Mouse (Mus musculus) liver, embryonic 13.5 days (tissue): ENCODE measurements around the gene Lpp. TPM values are rescaled to one million over a fixed set of nuclear protein-coding genes. Genes with fewer than 3 reads are reported as not detected.

ENCODE experiments used
- ATAC-seq: fragments of 200-750 bp; cut with Nextera tagmentation; 2 replicates; pipeline ENCODE4 v1.8.0; 2017; ENCODE audit warnings: low read depth, mild to moderate bottlenecking, moderate number of reproducible peaks, moderate library complexity
- DNase-seq: peaks from one replicate; pipeline ENCODE4 v3.0.0; 2022
- H3K27ac ChIP-seq: fragments of 300-500 bp; sonication (generic); 2 replicates; pipeline ENCODE4 v1.5.1; 2015; ENCODE audit warnings: moderate library complexity, mild to moderate bottlenecking, inconsistent platforms
- H3K27me3 ChIP-seq: fragments of 300-500 bp; sonication (generic); 2 replicates; pipeline ENCODE4 v1.6.1; 2015; ENCODE audit warnings: mild to moderate bottlenecking, inconsistent platforms
- H3K36me3 ChIP-seq: fragments of 300-500 bp; sonication (generic); 2 replicates; pipeline ENCODE4 v1.6.1; 2015; ENCODE audit warnings: mild to moderate bottlenecking, inconsistent platforms
- H3K4me1 ChIP-seq: fragments of 300-500 bp; sonication (generic); replicated peaks from 2 replicates; pipeline ENCODE4 v1.6.1; 2015; ENCODE audit warnings: inconsistent platforms
- H3K4me2 ChIP-seq: fragments of 300-500 bp; sonication (generic); 2 replicates; pipeline ENCODE4 v1.6.1; 2015; ENCODE audit warnings: inconsistent platforms, mild to moderate bottlenecking, moderate library complexity
- H3K4me3 ChIP-seq: fragments of 300-500 bp; sonication (generic); replicated peaks from 2 replicates; pipeline ENCODE4 v1.5.1; 2015; ENCODE audit warnings: mild to moderate bottlenecking, inconsistent platforms
- H3K9ac ChIP-seq: fragments of 300-500 bp; sonication (generic); 2 replicates; pipeline ENCODE4 v1.6.1; 2015; ENCODE audit warnings: mild to moderate bottlenecking, inconsistent platforms
- H3K9me3 ChIP-seq: fragments of 300-500 bp; sonication (generic); replicated peaks from 2 replicates; pipeline ENCODE4 v1.6.1; 2016; ENCODE audit warnings: inconsistent platforms
- WGBS: fragments of 180-500 bp; shearing (Covaris S2); methylation state at CpG from one replicate; pipeline ENCODE4 v1.1.7; 2015; ENCODE audit not compliant: insufficient replicate concordance; 5-methylcytosine and 5-hydroxymethylcytosine counted together
- polyA plus RNA-seq: library from polyadenylated mRNA; unstranded; fragments of >200 nt; fragmentation: Nextera tagmentation; extraction: Ambion mirVana; gene quantifications from 2 replicates; pipeline ENCODE4 v1.2.1, GENCODE M21; 2015

Lpp gene
- polyA plus RNA-seq, 1 experiment from 2014 or later, result 6.1 TPM

DNA sequence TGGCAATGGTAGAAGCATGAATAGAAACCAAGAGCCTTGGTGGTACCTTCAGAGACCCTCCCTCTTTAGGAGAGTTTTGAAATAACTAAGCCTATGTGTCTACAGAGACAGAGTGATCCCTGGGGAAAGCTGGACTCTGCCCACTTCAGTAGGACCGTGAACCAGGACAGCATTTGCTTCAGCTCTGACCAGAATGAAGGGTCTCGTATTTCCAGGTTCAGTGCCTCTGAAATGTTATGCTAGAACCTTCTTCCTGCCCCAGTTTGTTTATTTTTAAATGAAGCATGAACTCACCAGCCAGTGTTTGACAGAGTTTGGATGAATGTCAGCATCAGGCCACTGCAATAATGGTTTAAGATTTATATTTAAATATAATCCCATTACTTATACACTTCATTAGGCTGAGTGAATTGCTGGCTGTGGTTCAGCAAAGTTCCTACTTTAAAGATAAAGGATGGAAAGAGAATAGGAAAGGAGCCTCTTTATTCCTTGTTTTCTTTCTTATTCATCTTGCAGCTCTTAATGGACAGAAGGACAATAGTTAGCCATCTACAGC lies 507.0 kb downstream of the Lpp start:
- Histone ChIP-seq H3K4me1 (peaks cover 15% of the 10 kb centered on the region), H3K4me3 (no peak overlapping the region), H3K9ac (no peak overlapping the region), H3K4me2 (no peak overlapping the region), H3K27me3 (no peaks in the 10 kb centered on the region), H3K9me3 (no peaks in the 10 kb centered on the region), H3K36me3 (no peaks in the 10 kb centered on the region), H3K27ac (no peak overlapping the region)
- WGBS, result 60% methylated on average over 2 of the region's 2 CpGs
- DNase-seq, result no peak
- no peak for ATAC-seq

DNA sequence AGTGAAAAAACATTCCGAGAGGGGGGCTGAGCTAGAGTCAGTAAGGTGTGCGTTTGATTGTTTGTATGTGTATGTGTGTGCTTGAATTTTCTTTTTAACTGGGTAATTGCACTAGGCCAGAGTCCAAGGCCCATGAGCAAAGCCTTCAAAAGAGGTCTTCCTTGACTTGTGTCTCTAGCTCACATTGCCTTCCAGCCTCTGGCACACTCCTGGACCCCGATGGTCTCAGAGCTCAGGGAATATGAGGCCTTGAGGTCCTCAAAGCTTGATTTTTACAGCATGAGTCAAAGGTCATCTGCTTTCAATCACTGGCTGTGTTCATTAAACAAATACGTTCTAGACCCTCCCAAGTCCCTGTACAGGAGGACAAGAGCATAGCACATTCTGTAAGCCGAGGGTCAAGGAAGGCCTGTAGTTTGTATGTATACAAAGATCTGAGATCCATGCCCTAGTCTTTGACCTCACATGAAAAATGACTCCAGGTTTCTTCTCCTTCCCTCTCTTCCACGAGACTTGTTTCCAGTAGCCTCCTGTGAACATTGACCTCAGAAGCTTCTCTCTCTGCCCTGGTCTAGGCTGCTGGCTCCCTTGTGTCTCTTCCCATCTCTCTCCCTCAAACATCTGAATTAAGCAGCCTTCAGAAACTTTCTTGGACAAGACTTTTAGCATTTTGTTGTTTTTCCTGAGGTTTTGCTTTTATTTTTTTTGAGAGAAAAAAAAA lies 508.0 kb downstream of the Lpp start:
- 53% methylated on average over 6 of the region's 6 CpGs for WGBS
- DNase-seq, result no peak
- no peak overlapping the region for H3K9ac ChIP-seq
- ATAC-seq, result no peak
- no peaks in the 10 kb centered on the region for H3K36me3 ChIP-seq
- H3K4me2 ChIP-seq, result no peak overlapping the region
- H3K9me3 ChIP-seq, result no peaks in the 10 kb centered on the region
- H3K27ac ChIP-seq, result no peak overlapping the region
- H3K4me1 ChIP-seq, result peaks cover 15% of the 10 kb centered on the region
- no peaks in the 10 kb centered on the region for H3K27me3 ChIP-seq
- H3K4me3 ChIP-seq, result no peak overlapping the region

DNA sequence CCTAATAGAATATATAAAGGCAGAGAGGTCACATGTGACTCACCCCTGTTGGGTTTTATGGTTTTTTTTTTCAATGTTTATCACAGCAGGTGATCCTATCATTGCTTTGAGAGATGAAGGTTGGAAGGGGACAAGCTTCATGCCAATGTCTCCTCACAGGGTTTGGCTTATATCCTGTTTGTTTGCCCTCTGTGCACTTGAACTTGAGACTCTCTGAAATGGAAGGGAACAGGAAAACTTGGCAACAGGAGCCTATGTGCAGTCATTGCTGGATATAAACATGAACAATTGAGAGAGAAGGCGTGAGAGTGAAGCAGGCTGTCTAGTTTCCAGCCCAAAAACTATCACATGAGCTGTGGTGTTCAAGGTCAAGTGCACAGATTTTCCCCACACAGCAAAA lies 508.8 kb downstream of the Lpp start:
- H3K27ac ChIP-seq, result no peak overlapping the region
- H3K4me1 ChIP-seq, result peaks cover 15% of the 10 kb centered on the region
- DNase-seq (no peak), ATAC-seq (no peak)
- WGBS, result 69% methylated on average over 1 of the region's 1 CpGs
- H3K9ac ChIP-seq, result no peak overlapping the region
- no peaks in the 10 kb centered on the region for H3K27me3 ChIP-seq
- H3K4me3 ChIP-seq, result no peak overlapping the region
- H3K9me3 ChIP-seq, result no peaks in the 10 kb centered on the region
- H3K36me3 ChIP-seq, result no peaks in the 10 kb centered on the region
- no peak overlapping the region for H3K4me2 ChIP-seq

DNA sequence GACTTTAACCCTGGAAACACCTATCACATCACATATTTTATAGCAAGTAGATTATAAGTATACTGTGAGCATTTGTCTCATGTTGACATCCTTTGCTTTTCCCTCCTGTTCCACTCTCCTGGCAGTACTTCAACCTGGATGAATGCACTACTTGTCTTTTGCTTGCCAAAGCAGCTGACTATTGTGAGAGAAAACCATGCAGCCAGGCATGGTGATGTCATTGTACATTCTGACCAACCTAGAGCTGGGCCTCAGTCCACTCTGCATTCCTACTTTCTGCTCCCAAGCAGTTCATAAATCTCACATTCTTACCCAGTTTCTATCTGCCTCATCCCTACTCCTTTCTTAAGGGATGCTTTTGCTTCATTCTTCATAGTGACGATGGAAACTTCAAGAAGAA lies 515.6 kb downstream of the Lpp start:
- Histone ChIP-seq H3K27me3 (no peaks in the 10 kb centered on the region), H3K4me2 (no peak overlapping the region), H3K27ac (no peak overlapping the region), H3K36me3 (no peaks in the 10 kb centered on the region), H3K9me3 (no peaks in the 10 kb centered on the region), H3K4me3 (no peak overlapping the region), H3K9ac (no peak overlapping the region), H3K4me1 (no peaks in the 10 kb centered on the region)
- ATAC-seq (no peak), DNase-seq (no peak)
- 73% methylated on average over 1 of the region's 1 CpGs for WGBS

DNA sequence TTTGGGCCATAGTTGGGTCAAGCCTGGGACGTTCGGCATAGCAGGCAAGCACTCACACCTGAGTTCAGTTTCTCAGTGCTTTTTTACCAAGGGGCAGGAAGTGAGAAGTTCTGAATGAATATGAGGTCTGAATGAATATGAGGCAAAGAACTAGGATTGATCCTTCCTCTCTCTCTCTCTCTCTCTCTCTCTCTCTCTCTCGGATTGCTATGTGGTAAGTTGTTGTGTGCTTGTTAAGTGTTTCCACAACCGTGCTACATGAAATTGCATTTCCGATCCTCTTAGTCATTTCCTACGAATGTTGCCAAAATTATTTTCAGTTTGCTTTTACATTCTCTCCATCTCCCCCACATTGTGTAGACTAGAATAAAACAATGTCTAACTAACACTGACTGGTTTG lies 517.0 kb downstream of the Lpp start:
- Histone ChIP-seq H3K9ac (no peak overlapping the region), H3K4me2 (no peak overlapping the region), H3K36me3 (no peaks in the 10 kb centered on the region)

DNA sequence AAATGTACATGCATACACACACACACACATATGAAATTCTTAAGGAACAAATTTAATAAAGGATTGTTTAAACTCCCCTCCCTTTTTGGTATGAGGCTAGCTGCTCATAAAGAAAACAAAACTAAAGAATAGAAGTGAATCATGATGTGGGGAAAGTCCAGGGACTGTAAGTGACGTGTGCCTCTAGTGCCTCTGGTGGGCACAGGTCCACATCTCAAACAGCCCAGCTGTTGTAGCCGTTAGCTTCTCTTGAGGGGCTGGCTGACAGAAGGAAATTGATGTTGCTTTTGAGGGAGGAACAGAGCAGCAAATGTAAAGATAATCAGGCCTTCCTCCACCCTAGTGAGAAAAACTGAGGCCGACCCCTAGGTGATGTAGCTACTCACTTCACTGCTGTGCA lies 517.5 kb downstream of the Lpp start:
- Histone ChIP-seq H3K4me3 (no peak overlapping the region), H3K4me1 (no peaks in the 10 kb centered on the region), H3K9me3 (no peaks in the 10 kb centered on the region), H3K9ac (no peak overlapping the region), H3K27me3 (no peaks in the 10 kb centered on the region), H3K36me3 (no peaks in the 10 kb centered on the region), H3K4me2 (no peak overlapping the region), H3K27ac (no peak overlapping the region)
- ATAC-seq (no peak), DNase-seq (no peak)
- 47% methylated on average over 3 of the region's 3 CpGs for WGBS

More for the DNA sequence above, 517.0 kb downstream of the Lpp start:
- ATAC-seq, result no peak
- no peak overlapping the region for H3K27ac ChIP-seq
- no peaks in the 10 kb centered on the region for H3K4me1 ChIP-seq
- no peaks in the 10 kb centered on the region for H3K9me3 ChIP-seq
- no peak for DNase-seq
- no peaks in the 10 kb centered on the region for H3K27me3 ChIP-seq
- WGBS, result 69% methylated on average over 6 of the region's 6 CpGs
- H3K4me3 ChIP-seq, result no peak overlapping the region

DNA sequence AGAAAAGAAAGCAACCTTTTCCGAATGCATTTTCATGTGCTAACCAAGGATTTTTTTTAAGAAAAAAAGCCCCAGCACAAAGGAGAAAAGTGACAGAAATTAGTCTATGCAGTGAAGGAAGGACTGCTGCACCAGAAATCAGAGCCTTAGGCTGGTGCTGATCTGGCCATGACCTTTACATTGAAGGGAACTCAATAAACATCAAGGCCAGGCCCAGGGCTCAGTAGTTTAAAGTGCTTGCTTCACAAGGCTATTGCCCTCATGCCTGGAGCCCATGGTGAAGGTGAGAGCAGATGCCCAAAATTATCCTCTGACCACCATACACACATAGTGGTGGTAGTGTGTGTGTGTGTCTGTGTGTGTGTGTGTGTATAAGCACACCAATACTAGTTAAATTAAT lies 519.1 kb downstream of the Lpp start:
- WGBS, result 67% methylated on average over 1 of the region's 1 CpGs
- no peak for DNase-seq
- H3K4me3 ChIP-seq, result no peak overlapping the region
- no peaks in the 10 kb centered on the region for H3K9me3 ChIP-seq
- no peaks in the 10 kb centered on the region for H3K36me3 ChIP-seq
- no peak overlapping the region for H3K9ac ChIP-seq
- no peaks in the 10 kb centered on the region for H3K4me1 ChIP-seq
- no peak overlapping the region for H3K27ac ChIP-seq
- ATAC-seq, result no peak
- H3K27me3 ChIP-seq, result no peaks in the 10 kb centered on the region
- H3K4me2 ChIP-seq, result no peak overlapping the region

DNA sequence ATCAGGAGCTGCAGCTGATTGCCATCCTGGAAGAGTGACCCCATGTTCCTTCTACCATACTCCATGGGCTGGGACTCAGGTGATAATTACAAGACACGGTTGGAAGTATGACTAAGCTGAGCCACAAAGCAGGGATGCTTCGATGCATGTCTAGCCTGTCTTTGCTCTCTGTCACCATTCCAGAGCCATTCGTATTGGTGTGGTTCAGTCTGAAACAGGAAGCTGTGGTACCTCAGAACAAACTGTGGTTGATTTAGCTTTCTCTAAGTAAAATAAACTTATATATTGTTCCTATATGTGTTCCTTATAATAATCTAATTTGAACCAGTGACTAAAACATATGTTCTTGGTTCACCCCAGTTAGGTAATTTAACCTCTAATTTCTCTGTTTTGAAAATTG lies 519.7 kb downstream of the Lpp start:
- WGBS, result 41% methylated on average over 3 of the region's 3 CpGs
- Histone ChIP-seq H3K27ac (no peak overlapping the region), H3K4me2 (no peak overlapping the region), H3K9me3 (no peaks in the 10 kb centered on the region), H3K9ac (no peak overlapping the region), H3K4me1 (no peaks in the 10 kb centered on the region), H3K36me3 (no peaks in the 10 kb centered on the region), H3K27me3 (no peaks in the 10 kb centered on the region), H3K4me3 (no peak overlapping the region)
- DNase-seq (no peak), ATAC-seq (no peak)

DNA sequence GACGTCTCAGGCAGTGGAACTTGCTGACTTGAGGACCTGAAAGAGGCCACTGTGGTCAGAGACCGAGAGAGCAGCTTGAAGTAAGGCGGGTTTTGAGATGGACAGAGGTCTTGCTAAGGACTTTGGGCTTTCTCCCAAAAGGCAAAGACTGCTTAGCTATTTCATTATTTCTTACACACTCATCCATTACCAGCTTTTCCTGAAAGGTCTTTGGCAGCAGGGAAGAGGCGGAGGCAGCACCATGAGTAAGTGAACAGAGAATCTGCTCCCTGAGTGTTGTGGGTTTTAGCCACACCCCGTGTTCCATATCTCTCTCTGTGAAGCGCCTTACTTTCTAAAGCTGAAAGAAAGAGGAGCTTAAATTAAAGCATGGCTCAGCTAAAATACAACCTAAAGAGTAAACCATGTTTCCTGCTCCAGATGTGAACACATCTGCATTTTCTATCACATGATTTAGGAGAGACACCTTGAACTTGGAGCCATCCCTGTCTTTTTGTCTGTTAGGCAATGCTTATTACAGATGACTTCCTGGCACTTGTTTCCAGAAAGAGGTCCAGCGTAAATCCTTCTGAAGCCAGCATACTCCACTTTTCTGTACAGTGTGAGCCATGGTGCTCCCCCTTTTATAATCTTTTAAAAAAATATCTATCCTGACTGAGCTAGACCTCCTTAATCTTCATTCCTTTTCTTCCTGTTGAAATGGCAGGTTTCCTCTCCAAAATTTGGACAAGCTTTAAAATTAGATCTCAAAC lies 520.5 kb downstream of the Lpp start:
- Histone ChIP-seq H3K9me3 (no peaks in the 10 kb centered on the region), H3K36me3 (no peaks in the 10 kb centered on the region), H3K9ac (no peak overlapping the region), H3K27me3 (no peaks in the 10 kb centered on the region), H3K27ac (no peak overlapping the region), H3K4me2 (no peak overlapping the region), H3K4me3 (no peak overlapping the region), H3K4me1 (no peaks in the 10 kb centered on the region)
- WGBS, result 45% methylated on average over 7 of the region's 7 CpGs
- no peak for ATAC-seq
- no peak for DNase-seq

DNA sequence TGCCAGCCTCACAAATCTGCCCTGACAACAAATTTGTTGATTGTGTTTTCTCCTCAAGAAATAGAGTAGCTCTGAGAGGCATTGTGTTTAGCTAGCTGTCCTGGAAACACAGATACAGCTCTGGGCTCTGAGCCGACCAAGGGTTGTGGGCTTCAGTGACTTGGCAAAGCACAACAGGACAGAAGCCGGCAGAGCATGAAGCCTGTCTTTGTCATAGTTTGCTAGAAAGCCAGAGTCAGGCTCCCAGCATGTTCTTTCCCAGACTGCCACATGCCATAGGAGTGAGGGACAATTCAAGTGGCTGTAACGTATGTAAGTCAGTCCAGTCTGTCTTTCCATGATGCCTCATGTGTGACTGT lies 521.1 kb downstream of the Lpp start:
- H3K4me3 ChIP-seq, result no peak overlapping the region
- 57% methylated on average over 3 of the region's 3 CpGs for WGBS
- no peaks in the 10 kb centered on the region for H3K9me3 ChIP-seq
- no peak for DNase-seq
- no peaks in the 10 kb centered on the region for H3K36me3 ChIP-seq
- H3K27ac ChIP-seq, result no peak overlapping the region
- no peaks in the 10 kb centered on the region for H3K27me3 ChIP-seq
- H3K4me1 ChIP-seq, result no peaks in the 10 kb centered on the region
- no peak for ATAC-seq
- H3K4me2 ChIP-seq, result no peak overlapping the region
- no peak overlapping the region for H3K9ac ChIP-seq

DNA sequence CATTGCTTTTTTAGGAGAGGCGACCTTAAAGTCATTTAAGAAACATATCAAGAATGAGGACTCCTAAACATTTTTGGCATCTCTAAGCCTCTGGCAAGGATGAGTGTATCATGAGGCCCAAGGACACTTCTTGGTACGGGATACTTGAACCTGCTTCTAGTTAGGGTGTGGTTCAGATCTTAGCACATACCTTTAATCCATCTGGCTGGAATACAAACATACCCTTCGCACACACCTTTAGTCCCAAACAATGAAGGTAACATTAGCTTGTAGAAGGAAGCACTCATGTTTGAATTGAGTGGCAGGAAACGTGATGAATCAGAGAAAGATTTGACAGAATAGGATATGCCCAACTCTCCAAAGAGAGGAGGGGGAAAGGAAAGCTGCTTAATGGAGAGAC lies 522.2 kb downstream of the Lpp start:
- WGBS, result 62% methylated on average over 4 of the region's 4 CpGs
- H3K27ac ChIP-seq, result no peak overlapping the region

More for the DNA sequence above, 522.2 kb downstream of the Lpp start:
- Histone ChIP-seq H3K36me3 (no peaks in the 10 kb centered on the region), H3K4me3 (no peak overlapping the region), H3K4me1 (no peaks in the 10 kb centered on the region), H3K9ac (no peak overlapping the region), H3K27me3 (no peaks in the 10 kb centered on the region), H3K9me3 (no peaks in the 10 kb centered on the region), H3K4me2 (no peak overlapping the region)
- DNase-seq, result no peak
- no peak for ATAC-seq
